Mouse (Mus musculus): Measurements from ENCODE around the gene Zfp276. TPM values are rescaled to one million over a fixed set of nuclear protein-coding genes. Genes with fewer than 3 reads are reported as not detected.

Gene Zfp276
- total and polyA plus RNA-seq, 2 experiments from 2014 or later, result 14.8 to 37.3 TPM

DNA sequence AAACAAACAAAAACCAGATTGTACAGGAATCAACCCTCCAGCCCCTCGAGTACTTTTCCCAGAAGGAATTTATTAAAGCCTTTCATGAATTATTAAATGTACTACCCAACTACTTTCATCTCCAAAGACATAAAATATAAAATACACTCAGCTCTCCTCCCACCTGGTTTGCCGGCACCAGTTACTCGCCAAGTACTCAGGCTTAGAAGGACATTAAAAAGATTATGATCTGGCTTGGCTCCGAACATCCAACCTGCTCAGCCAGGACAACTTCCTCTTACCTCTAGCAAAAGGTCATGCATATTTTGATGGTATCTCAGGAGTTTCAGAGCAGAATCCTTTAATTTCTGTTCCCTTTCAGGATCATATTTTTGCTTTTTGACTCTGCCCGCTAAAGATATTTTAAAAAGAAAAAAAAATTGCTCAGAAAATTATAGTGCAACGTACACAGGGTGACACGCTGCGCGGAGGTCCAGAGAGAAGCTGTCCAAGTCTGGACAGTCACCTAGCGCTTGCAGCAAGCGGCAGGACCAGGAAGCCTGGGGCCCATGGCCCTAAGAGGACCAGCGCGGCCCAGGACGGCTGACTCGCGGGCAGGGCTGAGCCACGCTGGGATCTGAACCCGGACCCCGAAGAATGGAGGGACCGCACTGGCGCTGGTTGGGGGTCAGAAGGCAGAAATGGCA lies 63.9 kb downstream of the Zfp276 start:
- Histone ChIP-seq H3K9me3 (ENCODE audit: low read length) (no peaks in the 10 kb centered on the region), H3K36me3 (ENCODE audit: insufficient read depth) (no peaks in the 10 kb centered on the region), H3K27me3 (ENCODE audit: insufficient read depth, low read length) (no peaks in the 10 kb centered on the region), H3K27ac (ENCODE audit: low read depth, low read length) (no peak overlapping the region), H3K9ac (peak overlapping the region; percentile 37), H3K4me1 (ENCODE audit: insufficient read depth) (0 out of 2 replicates have a peak, but pooled peaks cover 5% of the 10 kb centered on the region), H3K4me2 (ENCODE audit: low read depth) (peak overlapping the region; percentile 71), H3K4me3 (ENCODE audit: low read depth, low read length) (peak overlapping the region; percentile 44)
- TF ChIP-seq CTCF (IDR thresholded peaks at IDR 0.05; ENCODE audit: low read depth), result no peak
- ATAC-seq, result peak; percentile 50; the same call in 1 of the 2 replicates
- DNase-seq, result no peak
- 7% methylated on average over 21 of the region's 21 CpGs for WGBS

DNA sequence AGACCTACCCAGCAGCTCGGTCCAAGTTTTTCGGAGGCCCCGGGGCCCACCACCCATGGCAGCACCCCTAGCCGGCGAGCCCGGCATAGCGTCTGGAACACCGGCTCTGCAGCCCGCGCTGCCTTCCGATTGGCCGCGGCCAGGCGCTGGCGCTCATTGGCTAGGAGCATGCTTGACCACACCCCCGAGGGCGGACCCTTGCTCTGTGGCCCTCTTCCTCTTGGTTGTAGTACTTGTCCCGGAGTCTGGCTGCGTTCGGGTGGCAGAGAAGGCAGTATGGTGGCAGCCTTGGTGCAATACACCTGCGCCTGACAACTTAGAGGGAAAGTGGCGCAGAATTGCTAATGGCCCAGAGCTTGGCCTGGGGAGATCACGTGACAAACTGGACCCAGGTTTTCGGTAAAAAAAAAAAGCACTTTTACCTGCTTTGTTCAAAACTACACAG lies 64.5 kb downstream of the Zfp276 start, which contains the start of gene Fanca:
TSS of gene Fanca (minus strand) at position 110 of the 445 bp plus-strand sequence.
- peak; percentile 98 for ATAC-seq
- 0 out of 2 replicates have a peak, but pooled peaks cover 5% of the 10 kb centered on the region for H3K4me1 ChIP-seq (ENCODE audit: insufficient read depth)
- peak within 1 kb of the TSS; percentile 37 for H3K9ac ChIP-seq
- H3K4me3 ChIP-seq (ENCODE audit: low read depth, low read length), result peak within 1 kb of the TSS; percentile 44
- no peaks in the 10 kb centered on the region for H3K9me3 ChIP-seq (ENCODE audit: low read length)
- no peaks in the 10 kb centered on the region for H3K27me3 ChIP-seq (ENCODE audit: insufficient read depth, low read length)
- DNase-seq, result peak; percentile 92
- TF ChIP-seq CTCF (IDR thresholded peaks at IDR 0.05; ENCODE audit: low read depth), result peak; percentile 59
- no peaks in the 10 kb centered on the region for H3K36me3 ChIP-seq (ENCODE audit: insufficient read depth)
- H3K4me2 ChIP-seq (ENCODE audit: low read depth), result peak within 1 kb of the TSS; percentile 71
- WGBS, result 3% methylated on average over 24 of the region's 24 CpGs
- no peak within 1 kb of the TSS for H3K27ac ChIP-seq (ENCODE audit: low read depth, low read length)

Other genes with a start within 250 kb of the Zfp276 start
- gene Ankrd11, start 211.9 kb upstream of the Zfp276 start, total RNA-seq (2014; rRNA removed), result 88.7 and 103 TPM in 2 replicates
- gene Ankrd11, start 211.9 kb upstream of the Zfp276 start, polyA plus RNA-seq (2015; fragmentation: Nextera tagmentation; extraction: Ambion mirVana), result 69.4 and 73.5 TPM in 2 replicates
- 56.2 and 62.8 TPM in 2 replicates for gene Spg7, start 191.3 kb upstream of the Zfp276 start, total RNA-seq (2014; rRNA removed)
- gene Spg7, start 191.3 kb upstream of the Zfp276 start, polyA plus RNA-seq (2015; fragmentation: Nextera tagmentation; extraction: Ambion mirVana), result 39.8 and 52.9 TPM in 2 replicates
- 2,315 and 2,714 TPM in 2 replicates for gene Rpl13, start 151.8 kb upstream of the Zfp276 start, total RNA-seq (2014; rRNA removed)
- 944 and 1,242 TPM in 2 replicates for gene Rpl13, start 151.8 kb upstream of the Zfp276 start, polyA plus RNA-seq (2015; fragmentation: Nextera tagmentation; extraction: Ambion mirVana)
- gene Cpne7, start 136.8 kb upstream of the Zfp276 start, total RNA-seq (2014; rRNA removed), result 30.2 and 32.6 TPM in 2 replicates
- 13.5 and 25.0 TPM in 2 replicates for gene Cpne7, start 136.8 kb upstream of the Zfp276 start, polyA plus RNA-seq (2015; fragmentation: Nextera tagmentation; extraction: Ambion mirVana)
- gene Sult5a1, start 95.9 kb upstream of the Zfp276 start, total RNA-seq (2014; rRNA removed), result 0.71 and 5.0 TPM in 2 replicates
- gene Sult5a1, start 95.9 kb upstream of the Zfp276 start, polyA plus RNA-seq (2015; fragmentation: Nextera tagmentation; extraction: Ambion mirVana), result 0.89 and 0.96 TPM in 2 replicates
- 0.15 and 0.57 TPM in 2 replicates for gene Dpep1, start 68.0 kb upstream of the Zfp276 start, total RNA-seq (2014; rRNA removed)
- gene Dpep1, start 68.0 kb upstream of the Zfp276 start, polyA plus RNA-seq (2015; fragmentation: Nextera tagmentation; extraction: Ambion mirVana), result 0.23 and 0.46 TPM in 2 replicates
- gene Chmp1a, start 41.4 kb upstream of the Zfp276 start, total RNA-seq (2014; rRNA removed), result 207 and 211 TPM in 2 replicates
- 247 and 251 TPM in 2 replicates for gene Chmp1a, start 41.4 kb upstream of the Zfp276 start, polyA plus RNA-seq (2015; fragmentation: Nextera tagmentation; extraction: Ambion mirVana)
- gene Spata33, start 41.4 kb upstream of the Zfp276 start, total RNA-seq (2014; rRNA removed), result 6.3 and 7.8 TPM in 2 replicates
- gene Spata33, start 41.4 kb upstream of the Zfp276 start, polyA plus RNA-seq (2015; fragmentation: Nextera tagmentation; extraction: Ambion mirVana), result 7.6 and 8.2 TPM in 2 replicates
- 71.7 and 93.2 TPM in 2 replicates for gene Cdk10, start 29.4 kb upstream of the Zfp276 start, total RNA-seq (2014; rRNA removed)
- gene Cdk10, start 29.4 kb upstream of the Zfp276 start, polyA plus RNA-seq (2015; fragmentation: Nextera tagmentation; extraction: Ambion mirVana), result 48.7 and 54.3 TPM in 2 replicates
- gene Spata2l, start 18.0 kb upstream of the Zfp276 start, total RNA-seq (2014; rRNA removed), result 10.2 and 12.2 TPM in 2 replicates
- gene Spata2l, start 18.0 kb upstream of the Zfp276 start, polyA plus RNA-seq (2015; fragmentation: Nextera tagmentation; extraction: Ambion mirVana), result 11.3 and 14.8 TPM in 2 replicates
- gene Vps9d1, start 153 bp downstream of the Zfp276 start, total RNA-seq (2014; rRNA removed), result 54.4 and 94.6 TPM in 2 replicates
- 44.8 and 54.3 TPM in 2 replicates for gene Vps9d1, start 153 bp downstream of the Zfp276 start, polyA plus RNA-seq (2015; fragmentation: Nextera tagmentation; extraction: Ambion mirVana)
- 5.0 and 5.6 TPM in 2 replicates for gene Fanca, start 64.4 kb downstream of the Zfp276 start, total RNA-seq (2014; rRNA removed)
- 2.6 and 2.7 TPM in 2 replicates for gene Fanca, start 64.4 kb downstream of the Zfp276 start, polyA plus RNA-seq (2015; fragmentation: Nextera tagmentation; extraction: Ambion mirVana)
- gene Spire2, start 78.5 kb downstream of the Zfp276 start, total RNA-seq (2014; rRNA removed), result 37.0 and 37.8 TPM in 2 replicates
- 21.3 and 24.2 TPM in 2 replicates for gene Spire2, start 78.5 kb downstream of the Zfp276 start, polyA plus RNA-seq (2015; fragmentation: Nextera tagmentation; extraction: Ambion mirVana)
- gene Tcf25, start 119.6 kb downstream of the Zfp276 start, total RNA-seq (2014; rRNA removed), result 434 and 487 TPM in 2 replicates
- 275 and 296 TPM in 2 replicates for gene Tcf25, start 119.6 kb downstream of the Zfp276 start, polyA plus RNA-seq (2015; fragmentation: Nextera tagmentation; extraction: Ambion mirVana)
- gene Mc1r, start 152.9 kb downstream of the Zfp276 start, total RNA-seq (2014; rRNA removed), result 0.10 TPM in 1 of 2 replicates, not detected in the other
- 0.07 and 0.08 TPM in 2 replicates for gene Mc1r, start 152.9 kb downstream of the Zfp276 start, polyA plus RNA-seq (2015; fragmentation: Nextera tagmentation; extraction: Ambion mirVana)
- gene Tubb3, start 157.2 kb downstream of the Zfp276 start, total RNA-seq (2014; rRNA removed), result 3,807 and 3,931 TPM in 2 replicates
- gene Tubb3, start 157.2 kb downstream of the Zfp276 start, polyA plus RNA-seq (2015; fragmentation: Nextera tagmentation; extraction: Ambion mirVana), result 2,045 and 2,116 TPM in 2 replicates
- 35.8 and 41.4 TPM in 2 replicates for gene Def8, start 169.3 kb downstream of the Zfp276 start, total RNA-seq (2014; rRNA removed)
- 35.0 and 36.4 TPM in 2 replicates for gene Def8, start 169.3 kb downstream of the Zfp276 start, polyA plus RNA-seq (2015; fragmentation: Nextera tagmentation; extraction: Ambion mirVana)
- 14.7 and 20.1 TPM in 2 replicates for gene Afg3l1, start 223.7 kb downstream of the Zfp276 start, total RNA-seq (2014; rRNA removed)
- 32.0 and 40.7 TPM in 2 replicates for gene Afg3l1, start 223.7 kb downstream of the Zfp276 start, polyA plus RNA-seq (2015; fragmentation: Nextera tagmentation; extraction: Ambion mirVana)

Measured in forebrain, postnatal 0 days (tissue).